Mouse (Mus musculus) neural tube, embryonic 11.5 days (tissue): ENCODE results near the gene Efcab14. TPM values are rescaled to one million over a fixed set of nuclear protein-coding genes. Genes with fewer than 3 reads are reported as not detected.

Source experiments
- ATAC-seq: fragments of 200-750 bp; cut with Nextera tagmentation; 2 replicates; pipeline ENCODE4 v1.8.0; 2017; ENCODE audit warnings: moderate number of reproducible peaks, mild to moderate bottlenecking, moderate TSS enrichment, moderate library complexity; ENCODE audit not compliant: insufficient read depth, low FRiP score, low TSS enrichment
- DNase-seq: peaks from one replicate; pipeline ENCODE4 v3.0.0-alpha.2; 2015; ENCODE audit warnings: low spot score
- H3K27ac ChIP-seq: fragments of 300-500 bp; sonication (generic); 2 replicates; pipeline ENCODE4 v1.5.1; 2014; ENCODE audit warnings: low read depth, mild to moderate bottlenecking, low read length
- H3K27me3 ChIP-seq: fragments of 300-500 bp; sonication (generic); 2 replicates; pipeline ENCODE4 v1.6.1; 2014; ENCODE audit warnings: mild to moderate bottlenecking, low read length, mixed read lengths; ENCODE audit not compliant: control insufficient read depth, insufficient read depth
- H3K36me3 ChIP-seq: fragments of 300-500 bp; sonication (generic); 2 replicates; pipeline ENCODE4 v1.6.1; 2014; ENCODE audit warnings: mild to moderate bottlenecking, low read length, moderate library complexity, mixed read lengths; ENCODE audit not compliant: control insufficient read depth, insufficient read depth
- H3K4me1 ChIP-seq: fragments of 300-500 bp; sonication (generic); 2 replicates; pipeline ENCODE4 v1.6.1; 2014; ENCODE audit warnings: low read length, mixed read lengths; ENCODE audit not compliant: control insufficient read depth, insufficient read depth
- H3K4me2 ChIP-seq: fragments of 300-500 bp; sonication (generic); 2 replicates; pipeline ENCODE4 v1.6.1; 2014; ENCODE audit warnings: low read depth, mild to moderate bottlenecking, moderate library complexity
- H3K4me3 ChIP-seq: fragments of 300-500 bp; sonication (generic); 2 replicates; pipeline ENCODE4 v1.5.1; 2014; ENCODE audit warnings: low read depth, low read length
- H3K9ac ChIP-seq: fragments of 300-500 bp; sonication (generic); 2 replicates; pipeline ENCODE4 v1.6.1; 2014; ENCODE audit warnings: mild to moderate bottlenecking, low read length
- H3K9me3 ChIP-seq: fragments of 300-500 bp; sonication (generic); 2 replicates; pipeline ENCODE4 v1.6.1; 2016; ENCODE audit warnings: low read length; ENCODE audit not compliant: control insufficient read depth
- WGBS: fragments of 180-500 bp; shearing (Covaris S2); extraction: QIAGEN DNeasy Blood & Tissue Kit; methylation state at CpG from one replicate; pipeline ENCODE4 v1.1.7; 2014; 5-methylcytosine and 5-hydroxymethylcytosine counted together
- polyA plus RNA-seq: library from polyadenylated mRNA; unstranded; fragments of >200 nt; fragmentation: Nextera tagmentation; extraction: Ambion mirVana; gene quantifications from 2 replicates; pipeline ENCODE4 v1.2.1, GENCODE M21; 2014

Efcab14 gene
- polyA plus RNA-seq = 42.3 and 44.7 TPM in 2 replicates

DNA sequence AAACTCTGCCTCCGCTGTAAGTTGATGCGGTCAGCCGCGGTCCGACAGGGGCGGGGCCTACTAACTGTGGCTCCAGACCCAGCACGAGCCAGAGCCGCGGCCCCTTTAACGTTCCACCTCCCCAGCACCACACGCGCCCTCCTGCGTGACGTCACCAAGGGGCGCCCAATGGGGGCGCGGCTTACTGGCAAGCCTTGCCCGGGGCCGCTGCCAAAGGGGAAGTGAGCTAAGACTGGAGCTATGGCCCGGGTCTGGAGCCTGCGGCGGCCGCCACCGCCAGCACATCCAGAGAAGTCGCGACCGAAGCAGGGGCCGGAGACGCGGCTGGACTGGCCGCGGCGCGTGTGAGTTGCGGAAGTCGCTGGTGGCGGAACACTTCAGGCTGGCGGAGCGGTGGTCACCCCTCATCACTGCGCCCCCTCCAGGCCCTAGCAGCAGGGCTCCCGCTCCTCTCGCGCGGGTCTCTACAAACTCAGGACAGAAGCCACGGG is at the start of gene Efcab14:
Gene Efcab14 (plus strand): TSS at position 194 of the 491 bp plus-strand sequence.
- Histone ChIP-seq H3K4me3 (peak within 1 kb of the TSS; percentile 81), H3K4me2 (peak within 1 kb of the TSS; percentile 73), H3K9ac (peak within 1 kb of the TSS; percentile 81), H3K27ac (peak within 1 kb of the TSS; percentile 82), H3K36me3 (no peaks in the 10 kb centered on the region), H3K9me3 (no peaks in the 10 kb centered on the region), H3K4me1 (0 out of 2 replicates have a peak, but pooled peaks cover 2% of the 10 kb centered on the region), H3K27me3 (no peaks in the 10 kb centered on the region)
- peak; percentile 100 for DNase-seq
- WGBS = 0% methylated on average over 45 of the region's 45 CpGs
- peak; percentile 100 for ATAC-seq

DNA sequence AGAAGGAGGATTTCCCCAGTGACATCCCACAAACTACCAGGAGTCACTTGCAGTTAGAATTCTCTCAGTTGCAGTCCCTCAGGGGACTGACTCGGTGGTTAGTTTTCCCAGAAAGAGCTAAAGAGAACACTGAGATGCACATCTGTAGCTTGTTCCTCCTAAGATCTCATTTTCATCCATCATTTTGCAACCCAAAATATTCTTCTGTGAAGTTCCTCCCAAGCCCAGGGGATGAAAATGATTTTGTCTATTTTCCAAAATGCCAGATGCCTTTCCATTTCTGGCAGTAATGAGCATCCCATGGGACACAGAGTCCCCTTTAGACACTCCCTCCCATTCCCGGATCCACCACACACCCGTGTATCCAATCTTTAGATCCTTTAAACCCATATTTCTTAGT is 36.1 kb upstream of the Efcab14 start:
- Histone ChIP-seq H3K36me3 (no peaks in the 10 kb centered on the region), H3K27me3 (no peaks in the 10 kb centered on the region), H3K4me3 (no peak overlapping the region), H3K4me2 (no peak overlapping the region), H3K9ac (no peak overlapping the region), H3K9me3 (no peaks in the 10 kb centered on the region), H3K4me1 (no peaks in the 10 kb centered on the region), H3K27ac (no peak overlapping the region)
- WGBS = 88% methylated on average over 3 of the region's 3 CpGs
- ATAC-seq (no peak), DNase-seq (no peak)

DNA sequence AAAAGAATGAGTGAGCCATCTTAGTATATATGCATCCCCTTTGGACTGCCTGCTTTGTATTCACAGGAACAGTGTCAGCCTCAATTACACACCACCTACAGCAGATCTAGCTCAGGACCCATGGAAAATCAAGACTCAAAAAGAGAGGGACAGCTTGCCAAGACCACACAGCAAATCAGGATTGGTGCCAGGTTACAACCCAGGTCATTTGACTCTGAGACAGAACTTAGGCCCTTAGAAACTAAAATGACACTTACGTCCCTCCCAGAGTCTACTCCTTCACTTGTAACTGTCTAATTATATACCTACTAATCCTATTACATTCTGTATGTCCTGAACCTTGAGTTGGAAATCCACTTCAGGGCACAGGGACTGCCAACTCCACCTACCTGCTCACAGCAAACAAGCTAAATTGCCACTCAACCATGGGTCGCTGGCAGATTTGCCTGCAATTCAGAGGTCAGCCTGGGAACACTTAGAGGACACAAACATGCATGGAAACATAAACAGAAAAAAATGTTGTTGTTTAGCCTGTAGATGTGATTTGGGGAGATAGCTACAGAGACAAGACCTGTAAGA is 33.5 kb upstream of the Efcab14 start:
- WGBS = 88% methylated on average over 2 of the region's 2 CpGs
- H3K4me3 ChIP-seq = no peak overlapping the region
- no peaks in the 10 kb centered on the region for H3K36me3 ChIP-seq
- no peak overlapping the region for H3K27ac ChIP-seq
- ATAC-seq = no peak
- no peaks in the 10 kb centered on the region for H3K27me3 ChIP-seq
- DNase-seq = no peak
- H3K4me2 ChIP-seq = no peak overlapping the region
- no peaks in the 10 kb centered on the region for H3K4me1 ChIP-seq
- no peak overlapping the region for H3K9ac ChIP-seq
- no peaks in the 10 kb centered on the region for H3K9me3 ChIP-seq

DNA sequence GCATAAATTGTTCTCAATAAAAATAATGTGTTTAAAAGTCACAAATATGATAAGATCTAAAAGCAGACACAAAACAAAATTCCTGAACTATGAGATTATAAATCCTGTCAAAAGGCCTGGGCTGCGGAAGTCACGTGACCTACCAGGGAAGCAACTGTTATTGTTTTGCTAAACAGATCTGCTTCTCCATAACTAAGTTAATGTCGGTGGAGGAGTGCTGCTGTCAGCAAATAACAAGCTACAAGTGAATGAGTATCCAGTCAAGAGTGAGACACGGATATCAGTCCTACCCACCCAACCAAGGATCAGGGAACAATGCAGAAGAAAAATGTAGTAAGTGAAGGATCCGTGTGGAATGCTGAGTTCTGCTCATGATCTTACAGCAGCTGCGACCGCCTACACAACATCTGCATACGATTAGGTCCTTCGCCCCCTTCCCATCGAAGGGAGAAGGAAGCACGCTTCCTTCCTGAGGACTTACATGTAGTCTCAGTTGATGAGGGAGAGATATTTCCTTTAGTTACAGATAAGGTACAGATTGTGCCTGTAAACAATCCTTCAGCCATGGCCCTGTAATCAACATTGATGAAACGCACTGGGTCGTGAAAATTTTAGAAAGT is 28.5 kb upstream of the Efcab14 start:
- no peak overlapping the region for H3K4me2 ChIP-seq
- H3K9me3 ChIP-seq = no peaks in the 10 kb centered on the region
- DNase-seq (no peak), ATAC-seq (no peak)
- H3K27ac ChIP-seq = no peak overlapping the region
- WGBS = 69% methylated on average over 13 of the region's 13 CpGs
- no peaks in the 10 kb centered on the region for H3K27me3 ChIP-seq
- no peak overlapping the region for H3K4me3 ChIP-seq
- no peaks in the 10 kb centered on the region for H3K36me3 ChIP-seq
- H3K4me1 ChIP-seq = no peaks in the 10 kb centered on the region
- no peak overlapping the region for H3K9ac ChIP-seq

DNA sequence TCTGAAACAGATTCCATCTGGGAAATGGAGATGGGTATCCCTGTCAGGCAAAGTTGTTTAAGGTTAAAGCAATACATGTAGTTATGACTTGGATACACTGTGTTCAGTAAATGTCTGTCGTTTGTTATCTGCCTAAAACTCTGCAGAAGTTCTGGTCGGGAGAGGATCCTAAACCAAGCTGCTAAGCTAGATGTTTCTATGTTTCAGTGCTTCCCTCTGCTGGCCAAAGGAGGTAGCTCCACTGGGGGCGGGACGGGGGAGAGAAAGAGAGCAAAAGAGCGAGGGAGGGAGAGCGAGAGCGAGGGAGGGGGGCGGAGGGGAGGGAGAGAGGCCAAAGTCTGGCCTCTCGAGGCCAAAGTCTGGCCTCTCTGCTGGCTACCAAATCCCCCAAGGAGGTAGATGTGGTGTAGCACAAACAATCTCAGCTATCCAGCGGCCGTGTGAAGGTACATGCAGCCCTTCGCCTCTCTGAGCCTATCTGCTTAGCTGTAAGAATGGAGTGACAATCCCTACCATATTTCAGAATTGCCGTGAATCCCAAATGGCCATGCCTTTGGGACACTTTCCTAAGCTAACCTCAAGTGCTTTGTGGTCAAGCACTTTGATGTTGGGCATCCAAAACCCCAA is 27.6 kb upstream of the Efcab14 start:
- Histone ChIP-seq H3K27me3 (no peaks in the 10 kb centered on the region), H3K4me2 (peak overlapping the region; percentile 31), H3K4me1 (no peaks in the 10 kb centered on the region), H3K27ac (no peak overlapping the region), H3K9me3 (no peaks in the 10 kb centered on the region), H3K36me3 (no peaks in the 10 kb centered on the region), H3K9ac (no peak overlapping the region), H3K4me3 (no peak overlapping the region)
- ATAC-seq (peak; percentile 35; the same call in 1 of the 2 replicates), DNase-seq (peak; percentile 85)
- 15% methylated on average over 12 of the region's 13 CpGs for WGBS

DNA sequence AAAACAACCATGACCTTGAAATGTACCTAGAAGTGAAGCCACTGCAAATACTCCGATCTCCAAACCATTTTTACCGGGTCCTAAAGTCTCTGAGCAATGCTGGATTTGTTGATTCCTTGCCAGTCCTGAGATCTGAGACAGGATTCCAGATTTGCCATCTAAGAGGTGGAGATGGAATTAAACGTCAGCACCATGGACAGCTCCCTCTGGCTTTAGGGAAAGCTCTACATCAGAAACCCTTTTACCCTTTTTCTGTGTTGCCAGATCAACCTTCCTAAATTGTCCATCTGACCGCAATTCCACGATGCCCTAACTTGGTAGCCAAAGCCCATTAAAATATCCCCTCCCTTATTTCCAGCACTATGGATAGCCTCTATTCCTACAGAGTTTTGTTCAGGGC is 8.8 kb upstream of the Efcab14 start:
- Histone ChIP-seq H3K4me1 (no peaks in the 10 kb centered on the region), H3K9me3 (no peaks in the 10 kb centered on the region), H3K36me3 (no peaks in the 10 kb centered on the region), H3K27ac (no peak overlapping the region), H3K27me3 (no peaks in the 10 kb centered on the region), H3K4me3 (no peak overlapping the region), H3K9ac (no peak overlapping the region), H3K4me2 (no peak overlapping the region)
- no peak for ATAC-seq
- DNase-seq = peak; percentile 46
- WGBS = 16% methylated on average over 5 of the region's 5 CpGs

DNA sequence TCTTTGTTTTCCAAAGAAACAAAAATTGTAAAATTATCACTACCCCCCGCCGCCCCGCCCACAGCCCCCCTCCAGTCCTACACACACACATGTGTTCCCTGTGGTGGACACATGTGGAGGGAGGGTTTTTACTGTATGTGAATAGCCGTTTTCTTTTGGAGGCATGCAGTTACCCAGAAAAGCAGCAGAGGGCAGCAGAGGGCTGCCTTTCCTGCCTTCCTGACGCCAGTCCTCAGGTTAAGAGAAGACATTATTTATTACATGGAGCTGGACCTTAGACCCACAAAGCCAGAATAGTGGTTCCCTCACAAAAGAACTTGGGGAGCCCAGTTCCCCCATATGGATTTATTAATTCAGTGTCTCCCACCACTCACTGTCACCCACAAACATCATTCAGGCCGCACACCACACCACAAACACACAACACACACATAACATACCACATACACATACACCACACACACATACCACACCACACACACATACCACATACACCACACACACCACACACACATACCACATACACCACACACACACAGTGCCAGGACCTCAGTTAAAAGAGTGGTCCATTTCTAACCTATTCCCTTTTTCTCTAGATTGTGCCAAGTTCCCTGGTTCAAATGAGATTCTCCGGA is 5.8 kb upstream of the Efcab14 start:
- DNase-seq (peak; percentile 74), ATAC-seq (peak; percentile 76)
- Histone ChIP-seq H3K4me1 (no peaks in the 10 kb centered on the region), H3K4me2 (no peak overlapping the region), H3K27ac (no peak overlapping the region), H3K9ac (no peak overlapping the region), H3K9me3 (no peaks in the 10 kb centered on the region), H3K4me3 (no peak overlapping the region), H3K36me3 (no peaks in the 10 kb centered on the region), H3K27me3 (no peaks in the 10 kb centered on the region)
- 22% methylated on average over 7 of the region's 7 CpGs for WGBS

DNA sequence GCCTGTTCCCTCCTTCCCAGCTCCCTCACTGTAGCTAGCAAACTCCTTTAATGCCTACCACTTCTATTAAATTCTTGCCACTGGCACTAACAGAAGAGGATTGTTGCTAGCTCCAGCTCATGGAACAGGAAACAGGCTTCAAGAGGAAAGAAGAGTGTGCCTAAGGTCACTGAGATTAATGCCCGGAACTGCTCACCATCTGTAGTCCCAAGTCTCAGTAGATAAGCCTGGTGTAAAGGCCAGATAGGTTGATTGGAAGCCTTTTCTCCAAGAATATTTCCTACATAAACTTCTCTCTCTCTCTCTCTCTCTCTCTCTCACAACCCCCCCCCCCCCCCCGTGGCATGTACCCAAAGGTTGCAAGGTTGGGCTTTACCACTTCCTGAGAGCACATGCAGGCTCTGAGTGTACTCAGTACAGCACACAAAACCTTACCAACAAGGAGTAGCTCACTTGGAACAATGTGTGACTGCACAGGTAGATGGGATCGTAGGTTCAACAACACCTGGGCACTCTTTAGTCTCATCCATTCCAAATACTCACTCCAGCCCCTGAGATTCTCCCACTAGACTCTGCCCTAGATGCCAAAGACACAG is 5.2 kb upstream of the Efcab14 start:
- H3K36me3 ChIP-seq = no peaks in the 10 kb centered on the region
- no peak overlapping the region for H3K27ac ChIP-seq
- no peak overlapping the region for H3K9ac ChIP-seq
- no peak overlapping the region for H3K4me3 ChIP-seq
- H3K27me3 ChIP-seq = no peaks in the 10 kb centered on the region
- WGBS = 66% methylated on average over 3 of the region's 3 CpGs
- H3K4me1 ChIP-seq = no peaks in the 10 kb centered on the region
- ATAC-seq = no peak
- no peak overlapping the region for H3K4me2 ChIP-seq
- no peak for DNase-seq
- no peaks in the 10 kb centered on the region for H3K9me3 ChIP-seq
